Mouse (Mus musculus) embryo, embryonic 11.5 days (tissue): ENCODE measurements around the gene Immt.
A peak's percentile ranks its signal among the peaks of the same experiment; 100 is the strongest.
"Not testable (repeated sequence)": the region's sequence is repeated elsewhere in the genome, so short reads cannot be mapped to it uniquely, and the experiment has no call there.

Experiments used
- DNase-seq: peaks from one replicate; pipeline ENCODE4 v3.0.0-alpha.2; 2012; ENCODE audit warnings: low read depth, low spot score

Immt gene

DNA sequence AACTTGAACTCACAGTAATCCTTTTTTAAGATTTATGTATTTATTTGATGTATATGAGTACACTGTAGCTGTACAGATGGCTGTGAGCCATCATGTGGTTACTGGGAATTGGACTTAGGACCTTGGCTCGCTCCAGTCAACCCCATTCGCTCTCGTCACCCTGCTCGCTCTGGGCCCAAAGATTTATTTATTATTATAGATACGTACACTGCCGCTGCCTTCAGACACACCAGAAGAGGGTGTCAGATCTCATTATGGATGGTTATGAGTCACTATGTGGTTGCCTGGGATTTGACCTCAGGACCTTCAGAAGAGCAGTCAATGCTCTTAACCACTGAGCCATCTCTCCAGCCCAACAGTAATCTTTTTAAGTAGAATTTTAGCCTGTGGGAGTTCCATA is 15.8 kb downstream of the Immt start:
- DNase-seq: not testable (repeated sequence)

DNA sequence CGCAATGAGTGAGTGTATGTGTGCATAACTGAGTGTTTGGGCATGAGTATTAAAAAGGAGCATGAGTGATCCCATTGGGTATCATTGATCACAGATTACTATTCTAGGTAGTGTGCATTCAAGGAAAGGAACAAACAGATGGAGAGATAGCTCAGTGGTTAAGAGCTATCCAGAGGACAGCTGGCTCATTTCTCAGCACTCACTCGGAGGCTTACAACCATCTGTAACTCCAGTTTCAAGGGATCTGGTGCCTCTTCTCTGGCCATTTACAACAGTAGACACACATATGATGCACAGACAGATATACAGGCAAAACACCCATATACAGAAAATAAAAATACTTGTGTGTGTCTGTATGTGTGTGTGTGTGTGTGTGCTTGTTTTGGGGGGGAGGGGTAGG is 36.6 kb downstream of the Immt start:
- no peak for DNase-seq

DNA sequence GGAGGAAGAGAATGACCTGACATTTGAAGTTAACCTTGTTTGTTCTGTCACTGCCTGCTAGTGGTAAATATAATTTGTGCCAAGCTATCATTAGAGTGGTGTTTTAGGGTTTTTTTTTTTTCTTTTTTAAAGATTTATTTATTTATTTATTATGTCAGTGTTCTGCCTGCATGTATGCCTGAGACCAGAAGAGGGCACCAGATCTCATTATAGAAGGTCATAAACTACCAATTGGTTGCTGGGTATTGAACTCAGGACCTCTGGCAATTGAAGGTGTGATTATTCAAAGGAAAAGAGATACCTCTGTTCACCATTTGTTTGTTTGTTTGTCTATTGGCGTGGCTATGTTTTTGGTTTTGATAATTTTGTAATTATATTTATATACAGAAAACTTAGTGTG is 37.7 kb downstream of the Immt start:
- no peak for DNase-seq

DNA sequence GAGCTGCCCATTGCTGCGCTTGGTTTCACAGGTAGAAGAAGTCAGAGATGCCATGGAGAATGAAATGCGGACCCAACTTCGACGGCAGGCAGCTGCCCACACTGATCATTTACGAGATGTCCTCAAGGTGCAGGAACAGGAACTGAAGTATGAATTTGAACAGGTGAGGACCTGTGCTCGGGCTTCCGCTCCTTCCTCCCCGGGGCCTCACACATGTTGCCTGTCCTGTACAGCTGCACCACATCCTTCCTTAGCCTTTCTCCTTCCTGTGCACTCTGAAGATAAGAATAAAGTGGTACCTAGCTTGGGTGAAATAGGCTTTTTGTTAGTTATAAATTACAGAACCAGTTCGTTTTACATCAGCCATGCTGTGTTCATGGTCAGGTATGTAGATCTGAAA is 40.3 kb downstream of the Immt start:
- no peak for DNase-seq

DNA sequence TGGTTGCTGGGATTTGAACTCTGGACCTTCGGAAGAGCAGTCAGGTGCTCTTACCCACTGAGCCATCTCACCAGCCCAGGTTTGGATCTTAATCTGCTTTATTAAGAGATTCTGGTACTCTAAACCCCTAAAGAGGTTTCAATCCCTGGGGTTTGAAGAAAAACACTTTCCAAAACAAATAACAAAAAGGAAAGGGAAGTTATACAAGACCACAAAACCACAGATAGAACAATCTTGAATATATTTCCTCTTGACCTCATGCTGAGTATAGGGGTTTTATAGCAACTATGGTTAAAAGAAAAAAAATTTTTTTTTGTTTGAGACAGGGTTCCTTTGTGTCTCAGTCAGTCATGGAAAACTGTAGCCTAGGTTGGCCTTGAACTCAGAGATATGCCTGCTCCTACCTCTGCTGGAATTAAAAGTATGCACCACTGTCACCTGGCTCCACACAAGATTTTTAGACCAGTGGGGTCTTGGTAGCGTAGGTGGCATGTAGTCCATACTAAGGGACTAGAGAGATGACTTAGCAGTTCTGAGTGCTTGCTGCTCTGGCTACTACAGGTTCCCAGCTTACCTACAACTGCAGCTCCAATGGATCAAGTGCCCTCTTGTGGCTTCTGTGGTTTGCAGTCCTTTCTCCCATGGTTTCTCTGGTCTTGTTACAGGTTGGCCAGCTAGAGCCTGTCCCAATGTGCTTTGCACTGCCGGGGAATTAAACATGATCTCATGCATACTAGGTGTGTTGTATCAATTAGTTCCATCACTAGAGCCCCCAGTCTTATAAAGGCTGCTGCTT is 47.0 kb downstream of the Immt start:
- no peak for DNase-seq

DNA sequence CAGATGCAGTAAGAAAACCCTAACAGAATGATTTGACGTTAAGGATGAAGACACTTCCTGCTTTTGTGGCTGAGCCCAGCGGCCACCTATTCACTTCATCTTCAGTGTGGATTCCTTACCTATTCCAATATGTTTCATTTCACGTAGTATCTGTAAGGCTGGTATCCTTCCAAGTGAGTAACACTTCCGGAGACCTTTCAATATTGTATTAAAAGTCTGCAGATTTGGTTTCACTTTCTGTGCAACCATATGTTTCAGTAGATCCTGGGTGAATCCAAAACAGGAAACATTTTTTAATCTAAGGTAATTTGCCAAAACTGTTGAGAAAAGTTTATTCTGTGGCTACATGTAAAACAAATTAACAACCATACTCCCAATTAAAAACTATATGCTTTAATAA is 62.1 kb downstream of the Immt start:
- no peak for DNase-seq

DNA sequence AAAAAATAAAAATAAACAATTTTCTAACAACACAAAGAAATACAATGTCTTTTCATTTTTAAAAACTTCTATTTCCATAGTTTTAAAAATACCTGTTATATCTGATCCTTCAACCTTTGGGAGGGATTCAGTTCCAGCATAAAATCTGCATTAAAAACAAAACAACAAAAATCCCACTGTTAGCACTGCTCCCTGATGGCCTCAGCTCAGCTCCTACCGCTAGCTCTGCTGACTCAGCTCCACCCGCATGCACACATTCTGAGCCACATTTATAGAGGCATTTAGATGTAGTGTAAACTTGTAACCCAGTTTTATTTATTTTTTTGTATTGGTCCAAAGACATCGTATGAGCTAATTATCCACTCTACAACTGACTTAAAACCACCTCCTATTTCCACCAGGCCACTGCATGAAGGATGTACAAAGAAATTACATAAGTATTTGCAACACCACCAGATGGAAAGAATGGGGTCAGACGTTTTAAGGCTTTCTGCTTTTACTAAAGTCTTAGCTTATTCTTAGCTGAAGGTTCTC is 76.6 kb downstream of the Immt start:
- DNase-seq: no peak

DNA sequence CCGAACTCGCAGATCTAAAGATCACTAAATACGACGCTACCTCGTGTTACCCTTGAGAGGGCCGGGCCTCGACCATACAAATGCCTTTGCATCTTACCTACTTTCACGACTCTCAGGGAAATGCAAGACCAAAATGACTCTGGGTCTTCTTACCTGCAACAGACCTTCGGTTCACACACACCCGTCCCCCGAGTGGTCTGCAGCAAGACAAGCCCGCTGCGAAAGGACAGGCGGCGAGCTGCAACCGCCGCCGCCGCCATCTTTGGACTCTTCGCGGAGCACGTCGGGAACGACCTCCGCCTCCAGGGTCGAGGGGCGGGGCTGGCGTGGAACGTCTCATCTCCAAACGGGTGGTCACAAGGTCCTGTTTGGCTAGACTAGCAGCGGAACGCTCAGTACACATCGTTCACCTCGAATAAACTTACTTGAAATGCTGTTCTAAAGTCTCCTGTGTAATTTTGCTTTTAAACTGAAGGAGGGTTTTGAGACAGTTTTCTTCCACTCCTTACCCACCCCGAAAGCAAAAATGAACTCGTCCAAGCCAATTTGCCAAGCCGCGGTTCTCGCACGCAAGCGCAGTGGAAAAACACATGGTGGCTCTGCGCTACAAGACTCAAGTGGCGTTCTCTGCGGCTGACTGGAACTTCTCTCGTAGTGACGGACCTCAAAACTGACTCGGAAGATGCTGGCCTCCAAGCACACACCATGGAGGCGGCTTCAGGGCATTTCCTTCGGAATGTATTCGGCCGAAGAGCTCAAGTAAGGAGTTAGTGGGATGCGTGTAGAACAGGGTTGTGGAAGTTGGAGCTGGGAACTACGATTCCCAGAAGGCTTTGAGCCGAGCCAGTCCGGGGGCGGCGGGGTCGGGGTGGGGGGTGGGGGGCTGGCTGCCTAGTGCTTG is 77.6 kb downstream of the Immt start, which contains the start of the genes Ptcd3 and Polr1a:
Ptcd3 (minus strand) TSS at position 270 of the 901 bp plus-strand sequence.
Polr1a (plus strand) TSS at position 573 of the 901 bp plus-strand sequence.
- peak; percentile 90 for DNase-seq

DNA sequence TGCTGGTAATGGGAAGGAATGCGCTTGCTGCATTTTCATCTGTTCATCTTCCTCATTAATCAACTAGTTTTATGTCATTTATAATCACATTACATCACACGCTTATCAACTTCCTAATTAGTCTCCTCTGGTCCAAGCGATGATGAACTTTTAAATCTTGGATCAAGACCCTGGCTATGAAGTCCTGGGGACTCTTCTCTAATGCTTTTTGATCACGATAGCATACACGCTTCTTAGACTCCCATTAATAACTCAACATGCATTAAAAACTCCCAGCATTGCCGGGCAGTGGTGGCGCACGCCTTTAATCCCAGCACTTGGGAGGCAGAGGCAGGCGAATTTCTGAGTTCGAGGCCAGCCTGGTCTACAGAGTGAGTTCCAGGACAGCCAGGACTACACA is 78.3 kb downstream of the Immt start:
- DNase-seq: no peak

DNA sequence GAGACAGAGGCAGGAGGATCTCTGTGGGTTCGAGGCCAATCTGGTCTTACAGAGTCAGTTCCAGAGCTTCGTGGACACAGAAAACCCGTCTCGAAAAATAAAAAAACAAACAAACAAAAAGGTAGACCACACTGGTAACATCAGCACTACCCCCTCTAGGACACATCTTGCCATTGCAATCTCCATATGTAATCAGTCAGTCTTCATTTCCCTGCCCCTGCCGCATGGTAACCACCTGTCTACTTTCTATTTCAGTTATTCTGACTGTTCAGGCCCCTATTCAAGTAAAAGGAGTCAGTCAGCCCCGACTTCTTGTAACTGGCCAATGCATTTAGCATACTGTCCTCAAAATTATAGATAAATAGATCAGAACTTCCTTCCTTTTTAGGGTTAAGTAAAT is 78.7 kb downstream of the Immt start:
- no peak for DNase-seq

DNA sequence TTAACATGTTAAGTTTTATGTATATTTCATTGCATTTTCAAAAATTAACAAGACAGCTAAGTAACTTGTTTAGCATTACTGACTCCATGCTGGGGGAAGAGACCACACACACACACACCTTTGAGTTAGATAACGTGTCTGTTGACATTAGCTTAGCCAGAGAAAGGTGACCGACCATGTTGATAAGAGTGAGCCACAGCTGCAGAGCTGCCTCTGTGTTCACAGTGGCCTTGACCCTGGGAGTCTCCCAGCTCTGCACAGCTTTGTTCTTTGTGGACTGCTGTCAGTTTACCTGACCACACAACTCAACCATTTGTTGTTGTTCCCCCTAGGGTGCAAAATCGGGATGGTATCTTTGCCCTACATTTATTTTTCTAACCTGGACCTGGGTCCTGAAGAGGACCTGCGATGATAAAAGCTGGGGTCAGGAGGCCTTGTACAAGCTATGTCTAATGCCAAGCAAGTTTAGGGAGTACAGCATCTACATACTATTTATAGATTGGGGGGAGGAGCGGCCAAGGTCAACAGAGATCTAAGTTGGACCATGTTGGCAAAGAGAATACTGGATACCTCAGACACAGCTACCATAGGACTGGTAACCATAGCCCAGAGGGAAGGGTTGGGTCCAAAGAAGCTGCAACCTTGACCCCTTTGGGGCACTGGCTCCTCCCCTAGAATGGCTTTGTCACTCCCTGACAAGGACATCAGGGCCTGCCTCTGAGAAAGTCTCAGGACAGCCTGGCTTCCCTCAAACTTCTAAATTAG is 80.7 kb downstream of the Immt start:
- no peak for DNase-seq

DNA sequence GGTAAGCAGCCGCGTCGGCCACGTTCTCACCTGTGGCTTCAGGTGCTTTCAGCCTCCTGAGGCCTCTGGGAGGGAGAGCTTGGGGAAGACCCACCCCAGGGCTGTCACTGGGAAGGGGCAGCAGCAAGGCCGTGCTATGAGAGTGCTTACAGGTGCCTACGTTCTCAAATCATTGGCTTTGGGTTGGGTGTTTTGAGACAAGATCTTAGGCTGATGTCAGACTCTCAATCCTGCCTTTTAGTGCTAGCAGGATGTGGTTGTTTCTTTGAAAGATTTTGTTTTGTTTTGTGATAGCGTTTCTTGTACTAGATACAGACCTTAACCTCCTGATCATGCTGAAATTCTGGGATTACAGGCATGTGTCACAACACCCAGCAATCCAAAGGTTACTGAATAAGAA is 89.6 kb downstream of the Immt start:
- no peak for DNase-seq

DNA sequence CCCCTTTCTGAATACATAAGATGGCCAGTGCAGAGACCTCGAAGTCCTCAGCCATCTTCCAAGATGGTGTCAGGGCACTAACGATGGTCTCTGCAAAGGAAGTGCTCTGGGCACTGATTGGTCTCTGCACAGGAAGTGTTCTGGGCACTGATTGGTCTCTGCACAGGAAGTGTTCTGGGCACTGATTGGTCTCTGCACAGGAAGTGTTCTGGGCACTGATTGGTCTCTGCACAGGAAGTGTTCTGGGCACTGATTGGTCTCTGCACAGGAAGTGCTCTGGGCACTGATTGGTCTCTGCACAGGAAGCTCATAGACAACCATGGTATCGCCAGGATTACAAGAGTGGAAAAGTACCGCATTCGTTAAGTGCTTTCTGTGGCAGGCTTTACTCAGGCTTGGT is 94.1 kb downstream of the Immt start:
- DNase-seq: not testable (repeated sequence)
